Mouse (Mus musculus) gastrocnemius, postnatal 25 days (tissue): Measurements from ENCODE around the gene Tgfbr3. TPM values are rescaled to one million over a fixed set of nuclear protein-coding genes. Genes with fewer than 3 reads are reported as not detected.

ENCODE experiments used
- DNase-seq: peaks from one replicate; pipeline ENCODE4 v3.0.0; 2022
- total RNA-seq, 2 experiments: library from RNA; stranded (reverse); gene quantifications; 1 replicate in 1 of 2; 2 replicates in 1 of 2; pipeline ENCODE4 v1.2.3; 2021

Tgfbr3 gene
- total RNA-seq, 2 experiments from 2014 or later: 13.6 to 20.1 TPM

GRCm38 (mm10) chr5:107174188-107174587 is 115.2 kb downstream of the Tgfbr3 start:
- DNase-seq: no peak

- DNase-seq: no peak
Observed at GRCm38 (mm10) chr5:107173483-107173882, 115.9 kb downstream of the Tgfbr3 start.

GRCm38 (mm10) chr5:107171861-107172260 is 117.6 kb downstream of the Tgfbr3 start:
- no peak for DNase-seq

GRCm38 (mm10) chr5:107169796-107170195 is 119.6 kb downstream of the Tgfbr3 start:
- no peak for DNase-seq

- DNase-seq: peak; percentile 89
Observed at GRCm38 (mm10) chr5:107167872-107168300, 121.5 kb downstream of the Tgfbr3 start.

- DNase-seq: no peak
Observed at GRCm38 (mm10) chr5:107167373-107167772, 122.1 kb downstream of the Tgfbr3 start.

GRCm38 (mm10) chr5:107166659-107167370 is 122.6 kb downstream of the Tgfbr3 start:
- DNase-seq: peak; percentile 51

- DNase-seq: no peak
Observed at GRCm38 (mm10) chr5:107165734-107166133, 123.7 kb downstream of the Tgfbr3 start.

GRCm38 (mm10) chr5:107165271-107165670 is 124.2 kb downstream of the Tgfbr3 start:
- DNase-seq: no peak

GRCm38 (mm10) chr5:107164856-107165255 is 124.6 kb downstream of the Tgfbr3 start:
- DNase-seq: no peak

- no peak for DNase-seq
Observed at GRCm38 (mm10) chr5:107164146-107164545, 125.3 kb downstream of the Tgfbr3 start.

GRCm38 (mm10) chr5:107163336-107163735 is 126.1 kb downstream of the Tgfbr3 start:
- no peak for DNase-seq

- DNase-seq: no peak
Observed at GRCm38 (mm10) chr5:107162812-107163211, 126.6 kb downstream of the Tgfbr3 start.

GRCm38 (mm10) chr5:107162319-107162718 is 127.1 kb downstream of the Tgfbr3 start:
- no peak for DNase-seq

- no peak for DNase-seq
Observed at GRCm38 (mm10) chr5:107159914-107160890, 129.2 kb downstream of the Tgfbr3 start.

GRCm38 (mm10) chr5:107158531-107159178 is 130.8 kb downstream of the Tgfbr3 start:
- no peak for DNase-seq

- DNase-seq: peak; percentile 68
Observed at GRCm38 (mm10) chr5:107157384-107157783, 132.0 kb downstream of the Tgfbr3 start.

GRCm38 (mm10) chr5:107156096-107156495 is 133.3 kb downstream of the Tgfbr3 start:
- DNase-seq: no peak

- DNase-seq: no peak
Observed at GRCm38 (mm10) chr5:107152989-107153388, 136.4 kb downstream of the Tgfbr3 start.

GRCm38 (mm10) chr5:107151320-107151719 is 138.1 kb downstream of the Tgfbr3 start:
- DNase-seq: peak; percentile 72

GRCm38 (mm10) chr5:107150555-107151312 is 138.7 kb downstream of the Tgfbr3 start:
- DNase-seq: peak; percentile 70
